Mouse (Mus musculus): ENCODE results near the gene Parp9. TPM values are rescaled to one million over a fixed set of nuclear protein-coding genes. Genes with fewer than 3 reads are reported as not detected.
"Not testable (repeated sequence)": the region's sequence is repeated elsewhere in the genome, so short reads cannot be mapped to it uniquely, and the experiment has no call there.

Gene Parp9
- total RNA-seq, 2 experiments from 2014 or later, result 12.5 to 16.4 TPM

- no peak for DNase-seq
These were observed 55.0 kb downstream of the Parp9 start for GRCm38 (mm10) chr16:35993316-35993715.

DNA sequence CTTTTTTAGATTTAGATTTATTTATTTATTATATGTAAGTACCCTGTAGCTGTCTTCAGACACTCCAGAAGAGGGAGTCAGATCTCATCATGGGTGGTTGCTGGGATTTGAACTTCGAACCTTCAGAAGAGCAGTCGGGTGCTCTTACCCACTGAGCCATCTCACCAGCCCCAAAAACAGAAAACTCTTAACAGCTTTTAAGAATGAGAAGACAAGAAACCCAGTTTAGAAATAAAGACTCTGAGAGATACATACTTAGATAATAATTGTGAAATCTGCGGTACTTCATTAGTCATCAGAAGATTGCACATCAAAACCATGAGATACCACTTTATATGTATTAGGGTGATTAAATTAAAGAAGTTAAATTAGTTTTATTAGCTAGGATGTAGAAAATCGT lies 60.6 kb downstream of the Parp9 start:
- DNase-seq, result not testable (repeated sequence)

DNA sequence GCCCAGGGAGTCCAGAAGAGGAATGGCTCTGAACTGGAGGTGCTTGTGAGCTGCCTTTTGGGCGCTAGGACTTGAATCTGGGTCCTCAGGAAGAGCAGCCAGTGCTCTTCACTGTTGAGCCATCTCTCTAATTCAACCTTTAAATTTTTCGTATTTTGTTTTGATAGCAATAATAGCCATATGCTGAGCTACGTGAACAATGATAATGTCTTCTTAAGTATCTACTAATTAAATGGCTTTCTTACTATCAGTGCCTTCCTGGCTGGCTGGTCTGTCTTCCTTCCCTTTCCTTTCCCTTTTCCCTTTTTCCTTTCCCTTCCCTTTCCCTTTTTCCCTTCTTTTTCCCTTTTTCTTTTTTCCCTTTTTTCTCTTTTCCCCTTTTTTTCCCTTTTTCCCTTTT lies 70.1 kb downstream of the Parp9 start:
- DNase-seq, result no peak

DNA sequence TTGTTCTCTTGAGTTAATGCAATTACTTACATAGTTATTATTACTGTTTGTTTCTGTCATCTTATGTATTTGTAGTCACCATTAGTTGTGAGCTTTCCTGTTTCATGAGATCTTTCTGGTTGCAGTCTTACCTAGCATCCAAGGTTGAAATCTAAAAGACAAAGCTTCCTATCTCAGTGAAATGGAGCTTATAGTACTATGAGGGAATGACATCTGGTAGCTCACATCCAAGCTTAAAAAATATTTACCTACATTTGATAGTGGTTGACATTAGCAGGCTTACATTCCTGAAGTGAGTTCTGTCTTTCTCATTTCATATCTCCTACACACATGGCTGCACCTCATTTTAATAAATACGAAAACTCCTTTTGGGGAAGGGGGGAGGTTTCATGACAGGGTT lies 78.1 kb downstream of the Parp9 start:
- DNase-seq, result no peak

Other genes starting within 250 kb of the Parp9 start
- 10 to 100 TPM; 27.0 to 30.1 TPM for gene Dirc2, start 169.1 kb upstream of the Parp9 start, total RNA-seq (2021)
- gene Hspbap1, start 168.1 kb upstream of the Parp9 start, total RNA-seq (2021), result 1 to 10 TPM; 4.2 to 4.7 TPM
- 10 to 100 TPM in 1 of 2 experiments, 1 to 10 TPM in 1; 7.2 to 12.1 TPM for gene Parp14, start 66.9 kb upstream of the Parp9 start, total RNA-seq (2021)
- gene Dtx3l, start 681 bp downstream of the Parp9 start, total RNA-seq (2021), result 10 to 100 TPM in 1 of 2 experiments, 1 to 10 TPM in 1; 8.7 to 10.1 TPM
- gene Kpna1, start 40.3 kb downstream of the Parp9 start, total RNA-seq (2021), result 10 to 100 TPM; 50.6 to 55.9 TPM
- gene Wdr5b, start 102.7 kb downstream of the Parp9 start, total RNA-seq (2021), result 1 to 10 TPM; 4.3 to 5.3 TPM
- 100 to 1,000 TPM; 181 to 193 TPM for gene Fam162a, start 133.1 kb downstream of the Parp9 start, total RNA-seq (2021)
- gene Ccdc58, start 133.2 kb downstream of the Parp9 start, total RNA-seq (2021), result 10 to 100 TPM; 57.9 to 74.7 TPM
- gene Csta1, start 192.8 kb downstream of the Parp9 start, total RNA-seq (2021), result not detected
- 1 to 10 TPM; 7.6 to 9.0 TPM for gene Stfa2l1, start 218.3 kb downstream of the Parp9 start, total RNA-seq (2021)
- 10 to 100 TPM in 1 of 2 experiments, 1 to 10 TPM in 1; 10.0 to 12.4 TPM for gene Gm5483, start 245.7 kb downstream of the Parp9 start, total RNA-seq (2021)